Mouse (Mus musculus) limb, embryonic 11.5 days (tissue): ENCODE data around the gene Cyp2c70. TPM values are rescaled to one million over a fixed set of nuclear protein-coding genes. Genes with fewer than 3 reads are reported as not detected.
"Not testable (repeated sequence)": the region's sequence is repeated elsewhere in the genome, so short reads cannot be mapped to it uniquely, and the experiment has no call there.

Source experiments
- ATAC-seq: fragments of 200-750 bp; cut with Nextera tagmentation; 2 replicates; pipeline ENCODE4 v1.8.0; 2017; ENCODE audit warnings: low read depth; ENCODE audit not compliant: insufficient number of reproducible peaks, low FRiP score, low TSS enrichment
- DNase-seq: peaks from one replicate; pipeline ENCODE4 v3.0.0-alpha.2; 2015; ENCODE audit warnings: low spot score
- H3K27ac ChIP-seq: fragments of 300-500 bp; sonication (generic); replicated peaks from 2 replicates; pipeline ENCODE4 v1.5.1; 2014; ENCODE audit warnings: low read depth, mild to moderate bottlenecking, low read length
- H3K27me3 ChIP-seq: fragments of 300-500 bp; sonication (generic); 2 replicates; pipeline ENCODE4 v1.6.1; 2014; ENCODE audit warnings: mild to moderate bottlenecking, low read length, mixed read lengths; ENCODE audit not compliant: control insufficient read depth, insufficient read depth
- H3K36me3 ChIP-seq: fragments of 300-500 bp; sonication (generic); 2 replicates; pipeline ENCODE4 v1.6.1; 2014; ENCODE audit warnings: mild to moderate bottlenecking, low read length, moderate library complexity, mixed read lengths; ENCODE audit not compliant: control insufficient read depth, insufficient read depth
- H3K4me1 ChIP-seq: fragments of 300-500 bp; sonication (generic); 2 replicates; pipeline ENCODE4 v1.6.1; 2014; ENCODE audit warnings: low read length, mixed read lengths; ENCODE audit not compliant: control insufficient read depth, insufficient read depth
- H3K4me2 ChIP-seq: fragments of 300-500 bp; sonication (generic); 2 replicates; pipeline ENCODE4 v1.6.1; 2014; ENCODE audit warnings: low read depth, mild to moderate bottlenecking, moderate library complexity; ENCODE audit not compliant: severe bottlenecking
- H3K4me3 ChIP-seq: fragments of 300-500 bp; sonication (generic); 2 replicates; pipeline ENCODE4 v1.5.1; 2014; ENCODE audit warnings: low read depth, low read length
- H3K9ac ChIP-seq: fragments of 300-500 bp; sonication (generic); 2 replicates; pipeline ENCODE4 v1.6.1; 2014; ENCODE audit warnings: mild to moderate bottlenecking, low read length
- H3K9me3 ChIP-seq: fragments of 300-500 bp; sonication (generic); 2 replicates; pipeline ENCODE4 v1.6.1; 2016; ENCODE audit warnings: low read length; ENCODE audit not compliant: control insufficient read depth
- WGBS: fragments of 180-500 bp; shearing (Covaris S2); extraction: QIAGEN DNeasy Blood & Tissue Kit; methylation state at CpG from one replicate; pipeline ENCODE4 v1.1.7; 2014; 5-methylcytosine and 5-hydroxymethylcytosine counted together
- polyA plus RNA-seq: library from polyadenylated mRNA; unstranded; fragments of >200 nt; fragmentation: Nextera tagmentation; extraction: Ambion mirVana; gene quantifications from 2 replicates; pipeline ENCODE4 v1.2.1, GENCODE M21; 2014

Cyp2c70 gene
- polyA plus RNA-seq, 1 experiment from 2014 or later = not detected

GRCm38 (mm10) chr19:40220878-40221277, 33.7 kb upstream of the Cyp2c70 start:
- H3K9me3 ChIP-seq = no peaks in the 10 kb centered on the region
- H3K4me1 ChIP-seq = no peaks in the 10 kb centered on the region
- DNase-seq (no peak), ATAC-seq (no peak)
- H3K27ac ChIP-seq = no peak overlapping the region
- no peak overlapping the region for H3K4me2 ChIP-seq
- H3K4me3 ChIP-seq = no peak overlapping the region
- no peak overlapping the region for H3K9ac ChIP-seq
- WGBS = 87% methylated on average over 5 of the region's 5 CpGs
- H3K27me3 ChIP-seq = no peaks in the 10 kb centered on the region
- no peaks in the 10 kb centered on the region for H3K36me3 ChIP-seq

- ATAC-seq, H3K9ac ChIP-seq, H3K9me3 ChIP-seq, H3K27me3 ChIP-seq, H3K27ac ChIP-seq, H3K4me3 ChIP-seq, DNase-seq, H3K4me1 ChIP-seq, H3K4me2 ChIP-seq, H3K36me3 ChIP-seq: not testable (repeated sequence)
- 87% methylated on average over 4 of the region's 4 CpGs for WGBS
These were observed 15.8 kb upstream of the Cyp2c70 start for GRCm38 (mm10) chr19:40202947-40203346.

- Histone ChIP-seq H3K27ac (no peak overlapping the region), H3K4me2 (no peak overlapping the region), H3K4me1 (no peaks in the 10 kb centered on the region), H3K27me3 (no peaks in the 10 kb centered on the region), H3K9ac (no peak overlapping the region), H3K9me3 (no peaks in the 10 kb centered on the region), H3K36me3 (no peaks in the 10 kb centered on the region), H3K4me3 (no peak overlapping the region)
- ATAC-seq (no peak), DNase-seq (no peak)
- WGBS = 96% methylated on average over 10 of the region's 10 CpGs
These were observed 3.5 kb upstream of the Cyp2c70 start for GRCm38 (mm10) chr19:40190596-40190995.

GRCm38 (mm10) chr19:40183600-40183999, 3.5 kb downstream of the Cyp2c70 start:
- H3K4me2 ChIP-seq = no peak overlapping the region
- 92% methylated on average over 5 of the region's 5 CpGs for WGBS
- DNase-seq = no peak
- no peaks in the 10 kb centered on the region for H3K4me1 ChIP-seq
- H3K9me3 ChIP-seq = no peaks in the 10 kb centered on the region
- ATAC-seq = no peak
- H3K9ac ChIP-seq = no peak overlapping the region
- no peaks in the 10 kb centered on the region for H3K36me3 ChIP-seq
- H3K4me3 ChIP-seq = no peak overlapping the region
- H3K27me3 ChIP-seq = no peaks in the 10 kb centered on the region
- H3K27ac ChIP-seq = no peak overlapping the region

GRCm38 (mm10) chr19:40178311-40178710, 8.8 kb downstream of the Cyp2c70 start:
- Histone ChIP-seq H3K9me3 (no peaks in the 10 kb centered on the region), H3K4me2 (no peak overlapping the region), H3K4me3 (no peak overlapping the region), H3K36me3 (no peaks in the 10 kb centered on the region), H3K27ac (no peak overlapping the region), H3K4me1 (no peaks in the 10 kb centered on the region), H3K27me3 (no peaks in the 10 kb centered on the region), H3K9ac (no peak overlapping the region)
- WGBS = 87% methylated on average over 4 of the region's 4 CpGs
- no peak for ATAC-seq
- no peak for DNase-seq

GRCm38 (mm10) chr19:40168391-40168790, 18.7 kb downstream of the Cyp2c70 start:
- H3K36me3 ChIP-seq, ATAC-seq, H3K9me3 ChIP-seq, H3K27me3 ChIP-seq, DNase-seq, H3K4me1 ChIP-seq, H3K4me3 ChIP-seq, H3K4me2 ChIP-seq, H3K27ac ChIP-seq, H3K9ac ChIP-seq: not testable (repeated sequence)
- 86% methylated on average over 4 of the region's 4 CpGs for WGBS

- DNase-seq, H3K36me3 ChIP-seq, H3K27me3 ChIP-seq, H3K9ac ChIP-seq, H3K27ac ChIP-seq, ATAC-seq, H3K4me3 ChIP-seq, H3K4me1 ChIP-seq, H3K4me2 ChIP-seq, H3K9me3 ChIP-seq: not testable (repeated sequence)
- 44% methylated on average over 2 of the region's 2 CpGs for WGBS
These were observed 60.1 kb downstream of the Cyp2c70 start for GRCm38 (mm10) chr19:40126996-40127395.

GRCm38 (mm10) chr19:40125165-40125564, 62.0 kb downstream of the Cyp2c70 start:
- 87% methylated on average over 3 of the region's 3 CpGs for WGBS
- not testable (repeated sequence) for H3K9ac ChIP-seq, H3K4me1 ChIP-seq, DNase-seq, H3K4me3 ChIP-seq, H3K27me3 ChIP-seq, H3K36me3 ChIP-seq, H3K27ac ChIP-seq, ATAC-seq, H3K4me2 ChIP-seq, H3K9me3 ChIP-seq

- H3K27me3 ChIP-seq, ATAC-seq, H3K9ac ChIP-seq, H3K4me1 ChIP-seq, H3K36me3 ChIP-seq, H3K9me3 ChIP-seq, H3K27ac ChIP-seq, DNase-seq, H3K4me3 ChIP-seq, H3K4me2 ChIP-seq: not testable (repeated sequence)
- WGBS = 82% methylated on average over 13 of the region's 13 CpGs
These were observed 67.5 kb downstream of the Cyp2c70 start for GRCm38 (mm10) chr19:40119624-40120023.
